Mouse (Mus musculus): ENCODE measurements around the gene Wfdc15a. TPM values are rescaled to one million over a fixed set of nuclear protein-coding genes. Genes with fewer than 3 reads are reported as not detected.

Wfdc15a gene
- polyA plus RNA-seq, 1 experiment, result not detected

DNA sequence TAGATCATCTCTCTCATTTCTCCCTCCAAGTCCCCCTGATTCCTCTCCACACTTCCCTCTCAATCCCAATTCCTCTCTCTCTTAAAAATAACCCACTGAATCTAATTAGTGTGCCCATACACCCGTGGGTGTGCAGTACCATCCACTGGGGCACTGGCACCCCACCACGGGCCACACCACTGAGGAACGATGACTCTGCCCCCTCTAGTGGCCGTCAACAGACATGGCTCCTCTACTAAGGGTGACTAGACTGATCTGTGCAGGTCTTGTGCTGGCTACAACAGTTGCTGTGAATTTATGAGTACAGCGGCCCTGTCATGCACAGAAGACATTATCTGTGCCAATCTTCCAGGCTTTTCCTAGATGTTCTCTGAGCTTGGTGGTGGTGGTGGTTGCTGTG is 11.2 kb downstream of the Wfdc15a start:
- Histone ChIP-seq H3K27ac (replicated peaks; ENCODE audit: low read depth, low read length) (no peak overlapping the region), H3K4me3 (ENCODE audit: insufficient read depth, low read depth, low read length) (no peak overlapping the region), H3K4me1 (ENCODE audit: control insufficient read depth, insufficient read depth, insufficient read length, low read length) (no peaks in the 10 kb centered on the region)

DNA sequence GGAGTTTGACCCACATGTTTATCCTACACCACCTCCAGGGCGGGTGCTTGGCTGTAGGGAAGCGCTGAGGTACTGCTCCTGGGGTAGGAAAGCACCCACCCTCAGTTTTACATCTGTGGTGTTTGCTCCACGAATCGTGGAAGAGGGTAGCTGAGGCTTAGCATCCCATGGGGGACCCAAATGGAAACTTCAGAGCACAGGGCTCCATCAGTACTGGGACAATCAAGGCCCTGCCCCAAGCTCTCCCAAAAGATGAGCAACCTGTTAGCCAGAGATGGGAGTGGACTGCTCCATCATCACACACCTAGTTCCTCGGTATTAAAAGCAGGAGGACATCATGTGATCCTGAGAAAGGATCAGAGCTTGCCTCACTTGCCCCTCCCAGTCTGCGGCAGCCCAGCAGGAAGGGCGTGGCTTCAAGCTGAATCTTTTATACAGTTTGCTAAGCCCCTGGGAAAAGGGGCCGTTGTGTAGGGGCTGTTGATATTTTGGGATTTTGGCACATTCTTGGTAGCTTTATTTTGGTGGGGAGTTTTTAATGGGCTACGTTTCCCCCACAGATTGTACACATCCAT is 15.7 kb downstream of the Wfdc15a start:
- Histone ChIP-seq H3K4me1 (ENCODE audit: control insufficient read depth, insufficient read depth, insufficient read length, low read length) (no peaks in the 10 kb centered on the region), H3K27ac (replicated peaks; ENCODE audit: low read depth, low read length) (no peak overlapping the region), H3K4me3 (ENCODE audit: insufficient read depth, low read depth, low read length) (no peak overlapping the region)

- H3K4me1 ChIP-seq (ENCODE audit: control insufficient read depth, insufficient read depth, insufficient read length, low read length), result no peaks in the 10 kb centered on the region
- H3K27ac ChIP-seq (replicated peaks; ENCODE audit: low read depth, low read length), result no peak overlapping the region
- no peak overlapping the region for H3K4me3 ChIP-seq (ENCODE audit: insufficient read depth, low read depth, low read length)
These were observed 16.6 kb downstream of the Wfdc15a start for GRCm38 (mm10) chr2:164183340-164183739.

- Histone ChIP-seq H3K27ac (replicated peaks; ENCODE audit: low read depth, low read length) (no peak within 1 kb of the TSS), H3K4me1 (ENCODE audit: control insufficient read depth, insufficient read depth, insufficient read length, low read length) (no peaks in the 10 kb centered on the region), H3K4me3 (ENCODE audit: insufficient read depth, low read depth, low read length) (no peak within 1 kb of the TSS)
These were observed 17.2 kb downstream of the Wfdc15a start, which contains the start of gene Wfdc5 for GRCm38 (mm10) chr2:164182692-164183255. TSS of gene Wfdc5 (minus strand) at chr2:164182742.

- H3K27ac ChIP-seq (replicated peaks; ENCODE audit: low read depth, low read length), result no peak overlapping the region
- H3K4me3 ChIP-seq (ENCODE audit: insufficient read depth, low read depth, low read length), result no peak overlapping the region
- no peaks in the 10 kb centered on the region for H3K4me1 ChIP-seq (ENCODE audit: control insufficient read depth, insufficient read depth, insufficient read length, low read length)
These were observed 19.2 kb downstream of the Wfdc15a start for GRCm38 (mm10) chr2:164180770-164181169.

- Histone ChIP-seq H3K4me3 (ENCODE audit: insufficient read depth, low read depth, low read length) (no peak overlapping the region), H3K27ac (replicated peaks; ENCODE audit: low read depth, low read length) (no peak overlapping the region), H3K4me1 (ENCODE audit: control insufficient read depth, insufficient read depth, insufficient read length, low read length) (no peaks in the 10 kb centered on the region)
These were observed 19.8 kb downstream of the Wfdc15a start for GRCm38 (mm10) chr2:164180124-164180523.

DNA sequence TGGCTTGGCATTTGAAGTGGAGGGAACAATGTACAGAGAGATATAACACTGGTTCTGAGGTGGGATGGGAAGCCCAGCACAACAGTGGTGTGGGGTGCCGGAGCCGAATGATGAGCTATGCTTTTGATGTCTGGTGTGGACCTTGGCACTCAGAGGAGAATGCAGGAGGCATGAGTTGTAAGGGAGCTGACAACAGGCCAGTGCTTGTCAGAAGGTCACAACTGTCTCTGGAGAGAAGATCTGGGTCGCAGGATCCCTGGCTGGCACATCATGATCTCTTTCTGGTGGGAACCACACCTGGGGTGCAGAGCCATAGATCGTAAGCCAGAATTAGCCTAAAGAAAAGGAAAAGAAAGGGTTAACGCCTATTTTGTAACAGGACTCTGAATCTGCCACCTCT is 22.1 kb downstream of the Wfdc15a start:
- H3K4me1 ChIP-seq (ENCODE audit: control insufficient read depth, insufficient read depth, insufficient read length, low read length), result no peaks in the 10 kb centered on the region
- H3K27ac ChIP-seq (replicated peaks; ENCODE audit: low read depth, low read length), result no peak overlapping the region
- H3K4me3 ChIP-seq (ENCODE audit: insufficient read depth, low read depth, low read length), result no peak overlapping the region

GRCm38 (mm10) chr2:164175850-164176249 is 24.1 kb downstream of the Wfdc15a start:
- H3K4me3 ChIP-seq (ENCODE audit: insufficient read depth, low read depth, low read length), result no peak overlapping the region
- H3K27ac ChIP-seq (replicated peaks; ENCODE audit: low read depth, low read length), result no peak overlapping the region
- H3K4me1 ChIP-seq (ENCODE audit: control insufficient read depth, insufficient read depth, insufficient read length, low read length), result no peaks in the 10 kb centered on the region

GRCm38 (mm10) chr2:164174649-164175395 is 25.1 kb downstream of the Wfdc15a start:
- no peak overlapping the region for H3K4me3 ChIP-seq (ENCODE audit: insufficient read depth, low read depth, low read length)
- H3K27ac ChIP-seq (replicated peaks; ENCODE audit: low read depth, low read length), result no peak overlapping the region
- H3K4me1 ChIP-seq (ENCODE audit: control insufficient read depth, insufficient read depth, insufficient read length, low read length), result no peaks in the 10 kb centered on the region

DNA sequence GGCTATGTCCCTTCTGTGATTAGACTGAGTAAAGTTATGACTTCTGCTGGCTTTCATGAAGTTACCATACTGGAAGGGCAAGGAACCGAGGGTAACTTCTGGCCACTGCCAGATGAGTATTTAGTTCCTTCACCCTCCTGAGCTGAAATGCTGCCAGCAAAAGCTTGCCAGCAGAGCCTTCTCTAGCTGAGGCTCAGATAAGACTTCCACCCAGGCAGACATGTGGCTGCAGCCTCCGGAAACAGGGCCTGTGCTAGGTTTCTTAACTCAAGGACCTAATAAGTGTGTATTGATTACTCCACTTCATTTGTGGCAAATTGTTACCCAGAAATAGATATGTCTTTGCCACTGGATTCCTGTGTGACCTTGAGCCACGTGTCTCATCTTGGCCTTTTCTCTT is 26.5 kb downstream of the Wfdc15a start:
- H3K27ac ChIP-seq (replicated peaks; ENCODE audit: low read depth, low read length), result no peak overlapping the region

DNA sequence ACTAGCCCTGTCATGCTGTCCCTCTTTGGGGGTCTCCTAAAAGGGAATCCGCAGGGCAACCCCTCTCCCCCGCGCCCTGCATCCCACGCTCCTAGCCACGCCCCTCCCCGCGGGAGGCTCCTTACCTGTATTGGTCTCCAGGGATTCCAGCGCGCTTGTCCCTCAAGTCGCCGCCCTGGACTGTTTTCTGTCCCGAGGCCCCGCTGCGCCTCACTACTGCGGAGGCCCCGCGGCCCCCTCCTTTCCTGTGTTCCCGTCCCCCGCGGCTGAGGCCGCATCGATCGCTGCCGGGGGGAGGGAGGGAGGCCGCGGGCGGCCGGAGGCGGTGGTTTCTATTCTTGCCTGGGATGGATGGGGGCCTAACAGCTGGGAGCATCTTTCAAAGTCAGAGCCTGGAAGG is 29.0 kb downstream of the Wfdc15a start, which contains the start of gene Kcns1:
Gene Kcns1 (minus strand): TSS at position 212 of the 400 bp plus-strand sequence.
- H3K27ac ChIP-seq (replicated peaks; ENCODE audit: low read depth, low read length), result no peak within 1 kb of the TSS
- H3K4me1 ChIP-seq (ENCODE audit: control insufficient read depth, insufficient read depth, insufficient read length, low read length), result no peaks in the 10 kb centered on the region
- H3K4me3 ChIP-seq (ENCODE audit: insufficient read depth, low read depth, low read length), result no peak within 1 kb of the TSS

More for the DNA sequence above, 26.5 kb downstream of the Wfdc15a start:
- H3K4me3 ChIP-seq (ENCODE audit: insufficient read depth, low read depth, low read length), result no peak overlapping the region
- no peaks in the 10 kb centered on the region for H3K4me1 ChIP-seq (ENCODE audit: control insufficient read depth, insufficient read depth, insufficient read length, low read length)

DNA sequence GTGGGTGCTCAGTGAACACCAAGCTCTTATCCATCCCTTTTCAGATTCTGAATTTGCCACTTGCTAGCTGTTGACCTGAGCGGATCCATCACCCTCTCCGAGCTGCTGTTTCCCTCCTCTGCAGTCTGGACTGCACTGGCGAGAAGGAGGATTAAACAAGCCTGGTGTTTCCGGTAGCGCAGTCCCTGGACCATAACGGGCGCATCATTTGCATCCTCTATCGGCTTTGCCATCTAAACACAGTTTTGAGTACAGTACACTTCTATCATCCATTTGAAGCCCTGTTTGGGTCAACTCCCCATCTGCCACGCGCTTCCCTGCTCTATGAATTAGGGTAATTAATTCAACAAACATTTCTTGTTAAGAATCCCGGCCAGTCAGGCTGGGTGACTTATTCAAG is 29.6 kb downstream of the Wfdc15a start:
- no peaks in the 10 kb centered on the region for H3K4me1 ChIP-seq (ENCODE audit: control insufficient read depth, insufficient read depth, insufficient read length, low read length)
- H3K27ac ChIP-seq (replicated peaks; ENCODE audit: low read depth, low read length), result no peak overlapping the region
- no peak overlapping the region for H3K4me3 ChIP-seq (ENCODE audit: insufficient read depth, low read depth, low read length)

DNA sequence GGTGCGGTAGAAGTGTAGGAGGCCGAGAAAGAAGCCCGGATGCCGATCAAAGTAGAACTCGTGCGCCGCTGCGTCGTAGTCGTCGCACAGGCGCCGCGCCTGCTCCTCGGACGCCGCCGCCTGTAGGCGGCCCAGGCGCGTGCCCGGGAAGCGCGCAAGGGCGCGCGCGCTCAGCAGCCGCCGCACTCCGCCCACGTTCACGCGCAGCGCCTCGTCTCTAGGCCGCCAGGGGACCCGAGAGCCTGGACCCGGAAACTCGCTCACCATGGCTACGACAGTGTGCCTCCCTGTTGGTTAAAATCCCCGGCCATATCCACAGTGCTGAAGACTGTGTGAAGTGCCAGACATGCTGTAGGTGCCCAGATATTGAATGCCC is 31.4 kb downstream of the Wfdc15a start:
- Histone ChIP-seq H3K4me3 (ENCODE audit: insufficient read depth, low read depth, low read length) (no peak overlapping the region), H3K4me1 (ENCODE audit: control insufficient read depth, insufficient read depth, insufficient read length, low read length) (no peaks in the 10 kb centered on the region), H3K27ac (replicated peaks; ENCODE audit: low read depth, low read length) (no peak overlapping the region)

DNA sequence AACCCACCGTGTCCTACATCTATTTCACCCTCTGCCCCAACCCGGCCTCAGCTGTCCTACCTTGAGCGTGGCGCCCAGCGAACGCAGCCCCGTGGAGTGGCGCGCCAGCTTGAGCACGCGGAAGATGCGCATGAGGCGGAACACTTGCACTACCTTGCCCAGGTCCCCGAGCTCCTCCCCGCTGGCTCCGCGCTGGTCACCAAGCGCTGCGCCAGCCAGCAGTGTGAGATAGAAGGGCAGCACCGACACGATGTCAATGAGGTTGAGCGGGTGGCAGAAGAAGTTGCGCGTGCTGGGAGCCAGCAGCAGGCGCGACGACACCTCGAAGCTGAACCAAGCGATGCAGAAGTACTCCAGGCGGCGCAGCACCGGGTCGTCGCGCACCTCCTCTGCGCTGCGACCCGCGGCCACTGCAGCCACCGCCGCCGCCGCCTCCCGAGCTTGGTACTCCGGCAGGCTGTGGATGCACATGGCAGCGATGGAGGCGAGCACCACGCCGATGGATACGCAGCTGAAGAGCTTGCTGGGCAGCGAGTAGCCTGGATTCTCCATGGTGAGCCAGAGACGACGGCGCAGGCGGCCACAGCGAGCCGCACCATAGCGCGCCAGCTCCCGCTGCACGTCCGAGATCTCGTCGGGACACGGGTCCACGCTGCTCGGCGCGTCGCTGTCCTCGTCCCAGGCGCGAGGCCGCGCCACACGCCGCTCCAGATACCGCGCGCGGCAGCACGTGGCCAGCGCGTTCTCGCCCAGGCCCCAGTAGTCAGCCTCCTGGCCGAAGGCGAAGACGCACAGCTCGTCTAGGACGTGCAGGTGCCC is 32.0 kb downstream of the Wfdc15a start:
- Histone ChIP-seq H3K27ac (replicated peaks; ENCODE audit: low read depth, low read length) (no peak overlapping the region), H3K4me1 (ENCODE audit: control insufficient read depth, insufficient read depth, insufficient read length, low read length) (no peaks in the 10 kb centered on the region), H3K4me3 (ENCODE audit: insufficient read depth, low read depth, low read length) (no peak overlapping the region)

DNA sequence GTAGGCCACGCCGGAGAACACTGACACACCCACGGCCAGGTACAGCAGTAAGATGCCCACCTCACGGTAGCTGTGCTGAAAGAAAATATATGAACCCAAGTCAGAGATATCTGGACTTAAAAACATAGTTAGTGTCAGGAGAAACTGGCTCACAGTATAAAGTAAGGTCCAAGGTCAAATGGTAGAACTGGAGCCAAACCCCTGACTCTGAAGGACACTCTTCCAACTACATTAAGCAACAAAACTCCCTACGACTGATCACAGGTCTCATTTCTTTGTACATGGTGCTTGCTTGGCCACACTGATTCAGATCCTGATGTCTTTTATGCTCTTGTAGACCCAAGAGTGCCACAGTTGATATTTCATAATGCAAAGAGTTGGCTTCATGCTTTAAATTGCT is 35.0 kb downstream of the Wfdc15a start:
- Histone ChIP-seq H3K27ac (replicated peaks; ENCODE audit: low read depth, low read length) (no peak overlapping the region), H3K4me1 (ENCODE audit: control insufficient read depth, insufficient read depth, insufficient read length, low read length) (no peaks in the 10 kb centered on the region), H3K4me3 (ENCODE audit: insufficient read depth, low read depth, low read length) (no peak overlapping the region)

All from brown adipose tissue, adult 24 weeks (tissue).